Mouse (Mus musculus): ENCODE data around the gene Gm26938.
A peak's percentile ranks its signal among the peaks of the same experiment; 100 is the strongest.

The Gm26938 gene

GRCm38 (mm10) chr5:139815964-139816363 lies 10.2 kb downstream of the Gm26938 start:
- DNase-seq (ENCODE audit: low read depth): no peak

DNA sequence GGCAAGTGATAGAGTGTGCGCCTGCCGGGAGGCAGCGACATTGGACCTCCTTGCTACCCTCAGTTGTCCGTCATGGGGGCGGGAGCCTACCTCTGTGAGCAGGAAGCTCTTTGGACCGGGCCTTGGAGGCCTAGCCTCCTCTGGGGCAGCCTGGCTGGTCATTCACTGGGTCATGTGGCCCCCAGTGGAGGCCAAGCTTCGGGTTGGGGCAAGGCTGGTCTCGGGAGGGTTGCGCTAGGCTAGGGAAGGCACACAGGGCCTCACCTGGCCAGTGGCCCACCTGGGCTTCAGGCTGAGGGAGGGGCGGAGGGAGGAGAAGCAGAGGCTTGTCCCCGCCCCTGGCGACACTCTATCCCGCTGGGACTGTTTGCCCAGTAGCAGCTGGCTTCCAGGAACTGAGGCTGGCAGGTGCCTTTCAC lies 12.2 kb downstream of the Gm26938 start:
- DNase-seq (ENCODE audit: low read depth): no peak

DNA sequence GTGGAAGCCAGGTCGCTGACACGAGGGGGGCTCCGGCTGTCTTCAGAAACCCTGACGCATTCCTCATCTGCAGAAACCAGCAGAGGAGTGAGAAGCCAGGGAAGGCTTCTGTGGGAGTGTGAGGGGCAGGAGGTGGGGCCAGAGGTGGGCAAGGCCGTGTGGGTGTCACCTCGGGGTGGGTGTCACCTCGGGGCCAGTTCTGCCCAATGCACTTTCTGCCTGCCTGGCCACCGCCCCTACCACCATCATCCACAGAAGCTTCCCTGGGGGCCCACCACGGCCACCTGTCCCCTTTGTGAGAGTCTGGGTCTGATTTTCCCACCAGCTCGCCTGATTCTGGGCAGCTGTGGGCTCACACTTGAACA lies 13.1 kb downstream of the Gm26938 start:
- DNase-seq (ENCODE audit: low read depth): no peak

GRCm38 (mm10) chr5:139812398-139813125 lies 13.6 kb downstream of the Gm26938 start:
- DNase-seq (ENCODE audit: low read depth): no peak

- DNase-seq (ENCODE audit: low read depth): no peak
Measured at GRCm38 (mm10) chr5:139811677-139812397, 14.4 kb downstream of the Gm26938 start.

GRCm38 (mm10) chr5:139809397-139809796 lies 16.8 kb downstream of the Gm26938 start:
- no peak for DNase-seq (ENCODE audit: low read depth)

- no peak for DNase-seq (ENCODE audit: low read depth)
Measured at GRCm38 (mm10) chr5:139805924-139806323, 20.3 kb downstream of the Gm26938 start.

DNA sequence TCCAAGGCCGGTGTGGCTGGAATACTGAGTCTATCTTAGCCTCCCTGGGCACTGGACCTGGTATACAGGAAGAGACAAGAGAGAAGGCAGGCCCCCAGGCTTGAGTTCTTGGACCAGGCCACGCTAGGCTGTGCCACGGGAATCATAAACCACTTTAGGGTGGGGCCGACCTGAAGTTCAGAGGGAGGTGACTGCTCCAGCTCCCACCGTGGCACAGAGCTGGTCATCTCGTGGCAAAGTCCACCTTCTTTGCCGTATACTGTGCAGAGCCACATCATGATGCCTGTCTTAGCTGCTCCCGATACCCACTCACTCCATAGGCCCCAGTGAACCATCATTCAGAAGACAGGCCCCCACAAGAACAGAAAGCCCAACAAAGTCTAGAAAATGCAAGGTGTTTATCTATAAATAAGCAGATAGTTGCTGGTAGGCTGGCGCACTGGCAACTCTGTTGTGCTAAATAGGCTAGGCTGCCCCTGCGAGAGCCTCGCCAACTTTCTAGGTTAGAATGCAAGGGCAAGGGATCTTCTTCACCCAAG lies 21.6 kb downstream of the Gm26938 start:
- DNase-seq (ENCODE audit: low read depth): no peak

GRCm38 (mm10) chr5:139804107-139804551 lies 22.1 kb downstream of the Gm26938 start:
- DNase-seq (ENCODE audit: low read depth): no peak

GRCm38 (mm10) chr5:139803601-139804102 lies 22.6 kb downstream of the Gm26938 start:
- peak; percentile 65 for DNase-seq (ENCODE audit: low read depth)

GRCm38 (mm10) chr5:139803165-139803564 lies 23.0 kb downstream of the Gm26938 start:
- peak; percentile 30 for DNase-seq (ENCODE audit: low read depth)

DNA sequence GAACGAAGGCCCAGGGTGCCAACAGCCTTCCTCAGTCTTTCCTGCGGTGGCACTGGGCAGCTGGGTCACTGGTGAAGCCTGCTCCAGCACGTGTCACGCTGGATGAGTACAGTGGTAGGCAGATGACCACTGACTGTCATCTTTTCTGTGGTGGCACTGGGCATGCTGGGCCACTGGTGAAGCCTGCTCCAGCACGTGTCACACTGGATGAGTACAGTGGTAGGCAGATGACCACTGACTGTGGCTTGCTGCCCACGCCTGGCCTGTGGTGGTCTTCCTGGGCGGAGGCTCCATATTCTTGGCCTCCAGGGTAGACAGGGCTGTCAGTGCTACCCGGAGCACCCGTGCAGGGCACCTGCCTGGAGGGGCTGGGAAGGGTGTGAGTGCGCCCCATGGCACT lies 24.3 kb downstream of the Gm26938 start:
- DNase-seq (ENCODE audit: low read depth): peak; percentile 19

DNA sequence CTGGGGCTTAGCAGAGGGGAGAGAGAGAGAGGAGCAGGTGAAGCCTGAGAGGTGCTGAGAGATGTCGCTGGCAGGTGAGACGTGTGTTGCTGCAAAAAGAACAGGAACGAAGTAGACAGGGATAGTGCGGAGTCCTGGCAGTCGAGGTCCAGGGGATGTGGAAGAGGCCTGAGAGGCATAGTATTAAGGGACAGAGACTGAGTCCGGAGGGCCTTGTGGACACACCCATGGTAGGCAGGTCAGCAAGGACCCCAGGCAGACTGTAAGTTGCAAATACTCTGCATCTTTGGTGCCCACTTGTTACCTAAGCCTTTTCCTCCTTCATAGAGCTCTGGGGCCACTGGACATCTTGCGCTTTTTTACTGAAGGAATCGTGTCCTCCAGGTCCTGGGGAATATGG lies 25.0 kb downstream of the Gm26938 start:
- DNase-seq (ENCODE audit: low read depth): peak; percentile 19

GRCm38 (mm10) chr5:139799801-139800590 lies 26.2 kb downstream of the Gm26938 start:
- peak; percentile 18 for DNase-seq (ENCODE audit: low read depth)

- no peak for DNase-seq (ENCODE audit: low read depth)
Measured at GRCm38 (mm10) chr5:139799041-139799440, 27.2 kb downstream of the Gm26938 start.

GRCm38 (mm10) chr5:139798168-139798900 lies 27.9 kb downstream of the Gm26938 start:
- DNase-seq (ENCODE audit: low read depth): peak; percentile 15

DNA sequence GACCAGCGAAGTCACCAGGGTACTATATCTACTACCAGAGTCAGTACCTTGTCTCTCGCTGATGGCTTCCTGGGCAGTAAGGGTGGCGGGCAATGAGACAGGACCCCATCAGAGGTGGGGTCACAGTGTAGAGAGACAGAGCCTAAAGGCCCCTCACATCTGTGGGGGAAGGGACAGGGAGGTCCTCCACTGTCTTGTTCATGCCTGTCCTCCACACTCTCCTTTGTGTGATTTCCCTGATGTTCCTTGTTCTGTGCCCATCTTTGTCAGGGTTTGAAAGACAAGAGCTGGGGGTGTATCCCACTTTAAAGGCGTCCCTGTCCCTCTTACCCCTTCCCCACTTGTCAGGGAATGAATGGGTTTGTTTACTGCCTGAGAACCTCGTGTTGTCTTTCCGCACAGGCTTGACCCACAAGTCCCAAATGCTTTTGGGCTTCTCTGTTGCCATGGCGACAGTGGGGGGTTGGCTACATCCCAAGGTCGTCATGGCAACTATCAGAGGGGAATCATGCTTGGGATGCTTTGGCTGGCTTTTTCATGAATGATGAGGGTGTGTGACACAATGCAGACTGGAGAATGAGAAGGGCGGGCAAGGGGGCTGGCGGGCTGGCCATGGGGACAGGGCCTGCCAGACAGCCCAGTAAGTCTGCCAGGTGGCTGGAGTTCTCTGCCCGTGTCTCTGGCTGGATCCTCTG lies 28.6 kb downstream of the Gm26938 start:
- DNase-seq (ENCODE audit: low read depth): peak; percentile 21

GRCm38 (mm10) chr5:139796900-139797299 lies 29.3 kb downstream of the Gm26938 start:
- DNase-seq (ENCODE audit: low read depth): peak; percentile 10

DNA sequence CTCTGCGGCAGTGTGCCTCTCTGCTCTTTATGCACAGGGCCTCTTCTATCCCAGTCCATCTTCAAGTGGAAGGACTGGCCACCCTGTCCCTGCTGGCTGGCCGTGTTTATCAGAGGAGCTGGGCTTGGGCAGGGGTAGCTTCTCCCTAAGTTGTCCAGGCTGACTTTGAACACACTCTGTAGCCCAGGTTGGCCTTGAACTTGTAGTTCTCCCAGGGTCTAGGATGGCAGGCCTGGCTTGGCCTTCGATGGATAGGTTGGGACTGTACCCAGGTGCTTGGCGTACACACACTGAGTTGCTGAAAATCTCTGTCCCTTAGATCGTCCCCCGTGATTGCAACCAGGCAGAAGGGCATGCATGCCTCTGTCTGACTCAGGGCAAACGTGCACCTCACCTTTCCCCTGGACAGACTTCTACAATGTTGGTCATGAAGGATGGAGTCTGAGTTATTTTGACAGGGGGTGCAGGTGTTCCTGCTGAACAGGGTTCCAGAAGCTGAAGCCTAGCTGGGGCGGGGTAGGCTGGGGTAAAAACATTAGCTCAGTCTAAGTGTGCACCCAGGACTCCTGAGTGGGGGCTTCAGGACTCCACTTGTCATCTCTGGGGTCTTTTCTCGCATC lies 30.1 kb downstream of the Gm26938 start:
- DNase-seq (ENCODE audit: low read depth): peak; percentile 16

GRCm38 (mm10) chr5:139794938-139795337 lies 31.3 kb downstream of the Gm26938 start:
- peak; percentile 50 for DNase-seq (ENCODE audit: low read depth)
